Mouse (Mus musculus) MEL (cell line): Measurements from ENCODE around the gene Asb1. TPM values are rescaled to one million over a fixed set of nuclear protein-coding genes. Genes with fewer than 3 reads are reported as not detected.

Experiments used
- DNase-seq: peaks from one replicate; pipeline ENCODE4 v3.0.0; 2011; ENCODE audit warnings: low read depth, low spot score
- H3K27ac ChIP-seq: 2 replicates; pipeline ENCODE4 v1.5.1; 2012; ENCODE audit warnings: low read depth, mild to moderate bottlenecking, control low read depth, low read length, moderate library complexity; ENCODE audit not compliant: control insufficient read depth
- H3K27me3 ChIP-seq, 2 experiments: fragments of 150-350 bp in 1 of 2; sonication (generic) in 1 of 2; 2 replicates each; pipeline ENCODE4 v1.6.1; 2012; ENCODE audit warnings: low read length in 2 of 2, mild to moderate bottlenecking in 2 of 2, improper control_type of control experiment in 1 of 2, moderate library complexity in 1 of 2; ENCODE audit not compliant: insufficient read depth in 2 of 2, control insufficient read depth in 1 of 2
- H3K36me3 ChIP-seq, 2 experiments: 2 replicates each; pipeline ENCODE4 v1.6.1; 2012 to 2014; ENCODE audit warnings: low read length in 2 of 2, improper control_type of control experiment in 1 of 2, inconsistent platforms in 1 of 2, mild to moderate bottlenecking in 1 of 2; ENCODE audit not compliant: insufficient read depth in 2 of 2, control insufficient read depth in 1 of 2
- H3K4me1 ChIP-seq, 2 experiments: fragments of 150-350 bp in 1 of 2; sonication (generic) in 1 of 2; 2 replicates each; pipeline ENCODE4 v1.6.1; 2012; ENCODE audit warnings: low read length in 2 of 2, improper control_type of control experiment in 1 of 2, mild to moderate bottlenecking in 1 of 2; ENCODE audit not compliant: insufficient read depth in 2 of 2, control insufficient read depth in 1 of 2
- H3K4me3 ChIP-seq, 2 experiments: fragments of 150-350 bp in 1 of 2; sonication (generic) in 1 of 2; 2 replicates each; pipeline ENCODE4 v1.5.1; 2012; ENCODE audit warnings: low read depth in 2 of 2, low read length in 2 of 2, mild to moderate bottlenecking in 2 of 2, moderate library complexity in 2 of 2, control low read depth in 1 of 2, improper control_type of control experiment in 1 of 2; ENCODE audit not compliant: control insufficient read depth in 1 of 2, insufficient read depth in 1 of 2
- H3K79me2 ChIP-seq: 2 replicates; pipeline ENCODE4 v1.6.1; 2012; ENCODE audit warnings: mild to moderate bottlenecking, low read length, moderate library complexity; ENCODE audit not compliant: control insufficient read depth, poor library complexity, insufficient read depth
- H3K9ac ChIP-seq: 2 replicates; pipeline ENCODE4 v1.6.1; 2012; ENCODE audit warnings: low read depth, mild to moderate bottlenecking, control low read depth, low read length, moderate library complexity; ENCODE audit not compliant: control insufficient read depth, poor library complexity, severe bottlenecking
- H3K9me3 ChIP-seq: fragments of 150-350 bp; sonication (generic); replicated peaks from 2 replicates; pipeline ENCODE4 v1.6.1; 2012; ENCODE audit warnings: mild to moderate bottlenecking, low read length, improper control_type of control experiment, moderate library complexity; ENCODE audit not compliant: insufficient read depth
- BHLHE40 ChIP-seq: IDR thresholded peaks from 2 replicates; pipeline ENCODE4 v1.6.1; 2012; ENCODE audit warnings: low read depth, mild to moderate bottlenecking, inconsistent platforms, low read length, improper control_type of control experiment, borderline replicate concordance
- E2F4 ChIP-seq: IDR thresholded peaks from 2 replicates; pipeline ENCODE4 v1.6.1; 2011; ENCODE audit warnings: low read depth, low read length, improper control_type of control experiment, borderline replicate concordance
- ETS1 ChIP-seq: IDR thresholded peaks from 2 replicates; pipeline ENCODE4 v1.6.1; 2012; ENCODE audit warnings: low read depth, mild to moderate bottlenecking, inconsistent platforms, low read length, improper control_type of control experiment, moderate library complexity
- HCFC1 ChIP-seq: IDR thresholded peaks from 2 replicates; pipeline ENCODE4 v1.6.1; 2012; ENCODE audit warnings: low read depth, mild to moderate bottlenecking, inconsistent platforms, low read length, improper control_type of control experiment, moderate library complexity
- JUND ChIP-seq: IDR thresholded peaks from 2 replicates; pipeline ENCODE4 v1.6.1; 2011; ENCODE audit warnings: low read depth, mild to moderate bottlenecking, improper control_type of control experiment, low read length
- KAT2A ChIP-seq: conservative IDR thresholded peaks from 2 replicates; pipeline ENCODE4 v1.6.1; 2012; ENCODE audit warnings: low read depth, low read length, improper control_type of control experiment, inconsistent platforms
- MAFK ChIP-seq: IDR thresholded peaks from 2 replicates; pipeline ENCODE4 v1.6.1; 2011; ENCODE audit warnings: low read depth, mild to moderate bottlenecking, low read length, improper control_type of control experiment, borderline replicate concordance
- MAX ChIP-seq: IDR thresholded peaks from 2 replicates; pipeline ENCODE4 v1.6.1; 2011; ENCODE audit warnings: low read length, improper control_type of control experiment
- MAZ ChIP-seq: IDR thresholded peaks from 2 replicates; pipeline ENCODE4 v1.6.1; 2012; ENCODE audit warnings: low read depth, mild to moderate bottlenecking, inconsistent platforms, low read length, improper control_type of control experiment
- MYC ChIP-seq: IDR thresholded peaks from 2 replicates; pipeline ENCODE4 v1.6.1; 2011; ENCODE audit warnings: low read depth, mild to moderate bottlenecking, low read length, improper control_type of control experiment, moderate library complexity
- NELFE ChIP-seq: IDR thresholded peaks from 2 replicates; pipeline ENCODE4 v1.6.1; 2011; ENCODE audit warnings: low read depth, low read length, improper control_type of control experiment
- NRF1 ChIP-seq: IDR thresholded peaks from 2 replicates; pipeline ENCODE4 v1.6.1; 2014; ENCODE audit warnings: low read depth, mild to moderate bottlenecking, inconsistent platforms, low read length, improper control_type of control experiment, moderate library complexity; ENCODE audit not compliant: poor library complexity, insufficient read depth, severe bottlenecking
- POLR2A ChIP-seq, 2 experiments: IDR thresholded peaks; 2 replicates each; pipeline ENCODE4 v1.6.1; 2011 to 2012; ENCODE audit warnings: low read length in 2 of 2, mild to moderate bottlenecking in 2 of 2, control low read depth in 1 of 2, improper control_type of control experiment in 1 of 2, low read depth in 1 of 2, moderate library complexity in 1 of 2; ENCODE audit not compliant: control insufficient read depth in 1 of 2, insufficient read depth in 1 of 2, poor library complexity in 1 of 2
- POLR2AphosphoS5 ChIP-seq: IDR thresholded peaks from 2 replicates; pipeline ENCODE4 v1.6.1; 2012; ENCODE audit warnings: low read depth, borderline replicate concordance, mild to moderate bottlenecking, inconsistent platforms, low read length, moderate library complexity, mixed read lengths
- SIN3A ChIP-seq: IDR thresholded peaks from 2 replicates; pipeline ENCODE4 v1.6.1; 2012; ENCODE audit warnings: low read length, improper control_type of control experiment, inconsistent platforms
- TAL1 ChIP-seq: IDR thresholded peaks from 2 replicates; pipeline ENCODE4 v1.6.1; 2012; ENCODE audit warnings: mild to moderate bottlenecking, inconsistent platforms, low read length, moderate library complexity, mixed read lengths
- TBP ChIP-seq: IDR thresholded peaks from 2 replicates; pipeline ENCODE4 v1.8.0; 2011; ENCODE audit warnings: low read depth, low read length, improper control_type of control experiment
- TCF12 ChIP-seq: IDR thresholded peaks from 2 replicates; pipeline ENCODE4 v1.6.1; 2014; ENCODE audit warnings: low read depth, mild to moderate bottlenecking, inconsistent platforms, low read length, improper control_type of control experiment, moderate library complexity
- UBTF ChIP-seq: IDR thresholded peaks from 2 replicates; pipeline ENCODE4 v1.6.1; 2012; ENCODE audit warnings: low read depth, mild to moderate bottlenecking, inconsistent platforms, low read length, improper control_type of control experiment, moderate library complexity, borderline replicate concordance; ENCODE audit not compliant: insufficient read depth
- polyA plus RNA-seq, 2 experiments: library from polyadenylated mRNA; stranded (reverse) in 1 of 2; unstranded in 1 of 2; fragments of >175 nt in 1 of 2; fragments of >200 nt in 1 of 2; gene quantifications; 2 replicates each; pipeline versions ENCODE4 v1.2.1 to v1.2.4; 2012; ENCODE audit warnings: low replicate concordance in 2 of 2, low read depth in 1 of 2; ENCODE audit not compliant: insufficient read length in 2 of 2, insufficient read depth in 1 of 2, missing spikeins in 1 of 2
- total RNA-seq: library from RNA; depleted of rRNA; stranded (reverse); fragments of 300-350 nt; gene quantifications from 2 replicates; pipeline ENCODE4 v1.2.3, GENCODE M21; 2012

Asb1 gene
- total and polyA plus RNA-seq, 3 experiments = 37.9 to 41.3 TPM; not detected in 1

DNA sequence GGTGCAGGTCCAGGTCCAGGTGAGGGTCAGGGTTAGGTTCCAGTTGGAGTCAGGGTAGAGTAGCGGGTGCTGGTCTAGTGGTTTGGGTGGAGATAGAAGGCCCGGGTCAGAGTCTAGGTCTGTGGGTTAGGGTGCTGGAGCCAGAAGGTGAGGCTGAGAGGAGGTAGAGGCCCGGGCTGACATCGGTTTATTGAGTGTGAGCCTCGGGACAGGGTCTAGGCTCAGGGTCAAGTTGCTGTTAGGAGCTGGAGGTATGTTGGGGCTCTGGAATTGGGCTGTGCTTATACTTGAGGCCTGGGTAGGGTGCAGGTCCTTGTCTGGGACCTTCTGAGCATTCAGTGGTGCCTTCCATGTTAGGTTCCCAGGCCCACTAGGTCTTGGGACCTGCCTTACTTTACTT, 45.0 kb upstream of the Asb1 start:
- H3K27ac ChIP-seq = no peak overlapping the region
- peak overlapping the region; percentile 76 to 85 for H3K4me3 ChIP-seq
- DNase-seq = peak; percentile 29
- H3K4me1 ChIP-seq = peaks cover 0 to 17% of the 10 kb centered on the region in 2 experiments; a peak in 2 of 4 replicates
- peaks cover 11% of the 10 kb centered on the region for H3K79me2 ChIP-seq
- H3K27me3 ChIP-seq = no peaks in the 10 kb centered on the region
- no peak for TF ChIP-seq JUND
- TF ChIP-seq MAX = no peak
- TF ChIP-seq TBP = no peak
- TF ChIP-seq NELFE = no peak
- no peak for TF ChIP-seq KAT2A
- no peak for TF ChIP-seq NRF1
- TF ChIP-seq TAL1 = no peak
- no peak for TF ChIP-seq MAFK
- TF ChIP-seq ETS1 = no peak
- no peak for TF ChIP-seq BHLHE40
- no peak for TF ChIP-seq MAZ
- TF ChIP-seq E2F4 = no peak
- TF ChIP-seq HCFC1 = no peak
- no peak for TF ChIP-seq UBTF
- TF ChIP-seq POLR2AphosphoS5 = no peak
- TF ChIP-seq TCF12 = no peak
- TF ChIP-seq, all 39 proteins: peak for 0
- no peaks in the 10 kb centered on the region for H3K9me3 ChIP-seq
- no peaks in the 10 kb centered on the region; a peak in 1 of 4 replicates for H3K36me3 ChIP-seq
- peak overlapping the region; percentile 75 for H3K9ac ChIP-seq

GRCm38 (mm10) chr1:91498579-91498978, 41.8 kb upstream of the Asb1 start:
- H3K36me3 ChIP-seq = no peaks in the 10 kb centered on the region; a peak in 2 of 4 replicates
- H3K9ac ChIP-seq = no peak overlapping the region
- H3K4me1 ChIP-seq = peaks cover 0 to 17% of the 10 kb centered on the region in 2 experiments; a peak in 2 of 4 replicates
- H3K9me3 ChIP-seq = no peaks in the 10 kb centered on the region
- no peak overlapping the region for H3K4me3 ChIP-seq
- no peaks in the 10 kb centered on the region for H3K27me3 ChIP-seq
- no peak overlapping the region for H3K27ac ChIP-seq
- DNase-seq = no peak
- H3K79me2 ChIP-seq = peaks cover 11% of the 10 kb centered on the region
- no peak for TF ChIP-seq NELFE
- TF ChIP-seq MYC = no peak
- no peak for TF ChIP-seq HCFC1
- no peak for TF ChIP-seq TBP
- no peak for TF ChIP-seq POLR2A (IDR thresholded peaks at IDR 0.05; ENCODE audit: control insufficient read depth in 1 of 2, insufficient read depth in 1 of 2, low read depth in 1 of 2, low read length in 2 of 2, poor library complexity in 1 of 2)
- TF ChIP-seq SIN3A = no peak
- no peak for TF ChIP-seq JUND
- no peak for TF ChIP-seq MAX
